41 mouse cellular contexts compared by ENCODE assay signal in genomic region chr11:69933066-69933465, GRCm38 (mm10). TPM values are rescaled to one million over a fixed set of nuclear protein-coding genes. Genes with fewer than 3 reads are reported as not detected.
"Had no signal": no experiment of that assay in that cellular context is flagged by ENCODE, and none has a peak within 500 bp of the region (broad histone marks: within the 10 kb centered on the region; RNA-seq: fewer than 3 reads in every experiment).

No protein-coding gene starts in this region.

- H3K27ac ChIP-seq: left cerebral cortex, adult 2 months; limb, embryonic 10.5 days; limb, embryonic 12.5 days; limb, embryonic 13.5 days; limb, embryonic 15.5 days; liver, embryonic 12.5 days; liver, embryonic 13.5 days; liver, embryonic 14.5 days; liver, embryonic 15.5 days; lung, embryonic 15.5 days; macrophage; midbrain, embryonic 10.5 days; midbrain, embryonic 12.5 days; midbrain, embryonic 13.5 days; midbrain, embryonic 15.5 days; neural tube, embryonic 12.5 days had no signal

- H3K4me2 ChIP-seq: limb, embryonic 12.5 days; limb, embryonic 13.5 days; limb, embryonic 15.5 days; liver, embryonic 11.5 days; liver, embryonic 12.5 days; liver, embryonic 13.5 days; liver, embryonic 15.5 days; lung, embryonic 14.5 days; lung, embryonic 15.5 days; midbrain, embryonic 12.5 days; midbrain, embryonic 13.5 days; midbrain, embryonic 15.5 days; neural tube, embryonic 12.5 days had no signal

- H3K9ac ChIP-seq: limb, embryonic 12.5 days; limb, embryonic 13.5 days; limb, embryonic 15.5 days; liver, embryonic 12.5 days; liver, embryonic 13.5 days; liver, embryonic 14.5 days; liver, embryonic 15.5 days; liver, postnatal 0 days; lung, embryonic 14.5 days; lung, embryonic 15.5 days; midbrain, embryonic 12.5 days; midbrain, embryonic 13.5 days; midbrain, embryonic 15.5 days; neural tube, embryonic 12.5 days had no signal

- H3K9me3 ChIP-seq: limb, embryonic 10.5 days; limb, embryonic 12.5 days; limb, embryonic 13.5 days; limb, embryonic 15.5 days; liver, embryonic 12.5 days; liver, embryonic 13.5 days; liver, embryonic 15.5 days; lung, embryonic 15.5 days; megakaryocyte, embryonic 14.5 days; midbrain, embryonic 10.5 days; midbrain, embryonic 12.5 days; midbrain, embryonic 13.5 days; midbrain, embryonic 15.5 days; neural tube, embryonic 12.5 days had no signal

- H3K36me3 ChIP-seq: limb, embryonic 10.5 days; limb, embryonic 12.5 days; limb, embryonic 13.5 days; limb, embryonic 15.5 days; liver, embryonic 12.5 days; liver, embryonic 13.5 days; liver, embryonic 15.5 days; lung, embryonic 15.5 days; midbrain, embryonic 10.5 days; midbrain, embryonic 12.5 days; midbrain, embryonic 13.5 days; midbrain, embryonic 15.5 days; neural tube, embryonic 12.5 days had no signal

- H3K4me3 ChIP-seq: left cerebral cortex, adult 2 months; limb, embryonic 10.5 days; limb, embryonic 12.5 days; limb, embryonic 13.5 days; limb, embryonic 15.5 days; liver, embryonic 12.5 days; liver, embryonic 13.5 days; liver, embryonic 15.5 days; lung, embryonic 15.5 days; megakaryocyte, embryonic 14.5 days; midbrain, embryonic 10.5 days; midbrain, embryonic 12.5 days; midbrain, embryonic 13.5 days; midbrain, embryonic 15.5 days; myocyte; neural tube, embryonic 12.5 days had no signal

- DNase-seq: left cerebral cortex, postnatal 4 days; liver; liver, embryonic 13.5 days; liver, postnatal 0 days; lung, adult 18-20 months; lung, adult 2 months; lung, embryonic 14.5 days; lung, postnatal 10 days; lung, postnatal 14 days; lung, postnatal 4 days; midbrain, embryonic 14.5 days had no signal

- ATAC-seq: liver, embryonic 12.5 days; liver, postnatal 0 days; lung, postnatal 0 days; midbrain, embryonic 13.5 days; midbrain, embryonic 15.5 days; midbrain, embryonic 16.5 days had no signal

RNA-seq across cellular contexts. Expression of gene Ybx2, which starts 2.5 kb away (rescaled TPM):
- total RNA-seq: liver, adult 2 months; megakaryocyte progenitor cell, adult 5-6 weeks; megakaryocyte, adult 5-6 weeks; megakaryocyte-erythroid progenitor cell, adult 5-6 weeks; monocyte, adult 5-6 weeks had no signal
- polyA plus RNA-seq: liver, adult 2 months; liver, embryonic 15.5 days; liver, postnatal 0 days; macrophage had no signal

RNA-seq across cellular contexts. Expression of gene Slc2a4, which starts 14.9 kb away (rescaled TPM):
- total RNA-seq: megakaryocyte progenitor cell, adult 5-6 weeks; monocyte, adult 5-6 weeks had no signal

RNA-seq across cellular contexts. Expression of gene Cldn7, which starts 31.5 kb away (rescaled TPM):
- total RNA-seq: left cerebral cortex, adult 2 months; left cerebral cortex, adult 8-10 months; left cerebral cortex, postnatal 10 days; left cerebral cortex, postnatal 14 days; left cerebral cortex, postnatal 25 days; left cerebral cortex, postnatal 36 days; left cerebral cortex, postnatal 4 days; megakaryocyte progenitor cell, adult 5-6 weeks; megakaryocyte, adult 5-6 weeks; megakaryocyte-erythroid progenitor cell, adult 5-6 weeks; monocyte, adult 5-6 weeks had no signal
- polyA plus RNA-seq: macrophage; midbrain, embryonic 14.5 days; myocyte had no signal
